Mouse (Mus musculus) kidney, adult 11 months (tissue): ENCODE measurements at regions not wholly inside any gene's neighbourhood (a gene's known extent, or its start where the extent isn't known, plus 50 kb on each side); places are given as distances from the start of the nearest gene placed in this dataset.
"Not testable (repeated sequence)": the region's sequence is repeated elsewhere in the genome, so short reads cannot be mapped to it uniquely, and the experiment has no call there.

Experiments
- DNase-seq: peaks from one replicate; pipeline ENCODE4 v3.0.0; 2022

DNA sequence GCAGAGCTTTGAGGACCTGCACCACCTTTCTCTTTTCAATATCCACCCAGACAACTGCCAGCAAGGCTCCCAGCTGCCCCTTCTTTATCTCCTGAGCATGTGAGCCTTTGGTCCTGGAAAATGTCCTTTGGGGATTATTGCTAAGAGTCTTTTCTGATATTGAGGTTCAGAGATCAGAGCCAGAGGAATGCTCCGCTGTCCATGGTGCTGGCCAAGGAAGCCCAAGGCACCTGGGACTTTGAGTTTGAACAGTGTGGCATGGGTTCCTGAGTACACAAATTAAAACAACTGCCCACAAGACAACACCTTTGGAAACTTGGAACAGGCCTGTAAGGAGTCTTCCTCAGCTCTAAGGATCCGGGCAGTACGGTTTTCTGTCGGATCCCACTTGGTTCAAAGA, 52.6 kb upstream of the Slc28a3 start:
- DNase-seq: no peak

- no peak for DNase-seq
Measured at GRCm38 (mm10) chr13:58668664-58669063, 58.0 kb upstream of the Slc28a3 start.

DNA sequence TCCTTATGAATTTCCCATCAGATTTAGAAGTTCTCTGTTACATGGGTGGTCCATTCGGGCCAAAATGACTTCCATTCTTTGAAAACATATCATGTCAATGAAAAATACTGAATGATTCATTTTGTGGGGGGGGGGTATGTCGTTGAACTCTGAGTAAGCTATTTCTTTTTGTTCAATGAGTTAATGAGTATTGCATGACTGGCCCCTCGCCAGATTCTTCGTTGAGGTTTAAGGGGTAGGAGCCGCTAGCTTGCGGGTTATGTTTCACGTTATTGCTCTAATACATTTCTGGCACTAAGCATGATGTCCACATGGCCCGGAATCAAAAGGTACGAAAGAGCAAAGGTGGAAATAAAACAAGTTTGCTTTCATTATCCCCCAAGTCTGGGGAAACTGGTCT, 59.5 kb upstream of the Slc28a3 start:
- peak; percentile 4 for DNase-seq

DNA sequence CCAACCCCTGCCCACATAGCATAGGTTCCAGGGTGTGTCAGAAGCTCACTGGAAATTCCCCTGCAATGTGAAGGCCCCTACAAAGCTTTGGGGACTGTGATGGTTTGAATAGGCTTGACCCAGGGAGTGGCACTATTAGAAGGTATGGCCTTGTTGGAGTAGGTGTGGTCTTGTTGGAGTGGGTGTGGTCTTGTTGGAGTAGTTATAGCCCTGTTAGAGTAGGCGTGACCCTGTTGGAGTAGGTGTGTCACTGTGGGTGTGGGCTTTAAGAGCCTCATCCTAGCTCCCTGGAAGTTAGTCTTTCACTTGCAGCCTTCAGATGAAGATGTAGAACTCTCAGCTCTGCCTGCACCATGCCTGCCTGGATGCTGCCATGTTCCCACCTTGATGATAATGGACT, 64.9 kb upstream of the Slc28a3 start:
- not testable (repeated sequence) for DNase-seq

DNA sequence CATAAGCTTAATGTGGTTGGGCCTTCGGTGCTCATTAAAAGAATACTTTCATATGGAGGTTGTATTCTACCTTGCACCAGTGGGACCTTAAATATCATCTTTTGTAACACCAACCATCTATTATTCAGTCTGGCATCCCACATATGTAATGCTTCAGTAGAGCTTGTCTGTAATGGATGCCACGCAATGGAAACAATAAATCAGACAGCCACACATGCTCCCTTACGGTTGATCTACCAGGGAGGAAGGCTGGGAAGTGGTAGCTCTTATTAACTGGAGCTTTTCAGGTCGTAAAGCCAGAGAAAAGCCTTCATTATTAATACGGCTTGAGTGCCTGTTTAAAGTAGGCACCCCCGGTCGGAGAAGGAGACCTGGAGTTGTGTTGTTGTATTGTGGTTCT, 66.8 kb upstream of the Slc28a3 start:
- no peak for DNase-seq

GRCm38 (mm10) chr13:58679663-58680062, 69.0 kb upstream of the Slc28a3 start:
- no peak for DNase-seq

GRCm38 (mm10) chr13:58686822-58687221, 76.1 kb upstream of the Slc28a3 start:
- DNase-seq: no peak

DNA sequence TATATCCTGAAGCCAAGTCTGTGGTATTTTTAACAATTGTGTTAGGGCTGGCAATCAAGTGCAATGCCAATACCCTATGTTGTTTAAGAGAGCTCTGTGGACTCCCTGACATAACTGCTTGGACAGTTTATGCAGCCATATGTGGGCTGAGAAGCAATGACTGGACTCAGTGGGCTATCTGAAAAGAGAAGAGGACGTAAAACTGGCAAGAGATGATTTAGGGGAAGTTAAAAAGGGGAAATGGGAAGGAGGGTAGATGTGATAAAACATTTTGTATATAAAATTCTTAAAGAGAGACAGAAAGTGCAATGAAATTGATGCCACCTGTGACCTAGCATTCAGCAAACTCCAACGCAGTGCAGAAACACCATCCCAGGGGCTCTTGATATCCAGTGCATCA, 76.9 kb upstream of the Slc28a3 start:
- no peak for DNase-seq

- DNase-seq: no peak
Measured at GRCm38 (mm10) chr13:58688249-58688648, 77.6 kb upstream of the Slc28a3 start.

GRCm38 (mm10) chr13:58694703-58695102, 84.0 kb upstream of the Slc28a3 start:
- no peak for DNase-seq

GRCm38 (mm10) chr13:58695964-58696363, 85.3 kb upstream of the Slc28a3 start:
- DNase-seq: no peak

GRCm38 (mm10) chr13:58700021-58700420, 89.3 kb upstream of the Slc28a3 start:
- no peak for DNase-seq

DNA sequence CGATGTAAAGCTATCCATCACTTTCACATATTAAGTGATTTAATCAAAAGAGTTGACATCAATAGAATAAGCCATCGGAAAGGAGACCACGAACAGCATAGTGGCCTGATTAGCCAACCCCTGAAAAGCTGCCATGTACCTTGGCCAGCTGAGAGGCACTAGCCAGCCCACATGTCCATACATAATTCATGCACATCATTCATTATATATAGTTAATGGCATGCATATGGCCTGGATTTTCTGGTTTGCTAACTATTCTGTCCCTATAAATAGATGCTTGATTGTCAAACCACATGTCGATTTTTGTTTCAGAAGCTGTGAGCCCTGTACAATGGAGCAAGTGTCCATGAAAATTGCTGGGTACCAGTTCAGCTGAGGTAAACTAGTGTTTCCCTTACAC, 93.5 kb upstream of the Slc28a3 start:
- no peak for DNase-seq

DNA sequence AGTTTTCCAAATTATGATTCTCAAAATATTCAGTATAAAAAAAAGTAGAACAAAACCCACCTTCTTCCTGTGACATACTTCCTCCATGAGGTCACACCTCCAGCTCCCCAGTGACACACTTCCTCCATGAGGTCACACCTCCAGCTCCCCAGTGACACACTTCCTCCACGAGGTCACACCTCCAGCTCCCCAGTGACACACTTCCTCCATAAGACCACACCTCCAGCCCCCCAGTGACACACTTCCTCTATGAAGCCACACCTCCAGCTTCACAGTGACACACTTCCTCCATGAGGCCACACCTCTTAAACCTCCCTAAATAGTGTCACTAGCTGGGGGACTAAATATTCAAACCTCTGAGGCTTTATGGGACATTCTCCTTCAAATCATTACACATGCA, 89.8 kb upstream of the Ntrk2 start:
- DNase-seq: no peak

DNA sequence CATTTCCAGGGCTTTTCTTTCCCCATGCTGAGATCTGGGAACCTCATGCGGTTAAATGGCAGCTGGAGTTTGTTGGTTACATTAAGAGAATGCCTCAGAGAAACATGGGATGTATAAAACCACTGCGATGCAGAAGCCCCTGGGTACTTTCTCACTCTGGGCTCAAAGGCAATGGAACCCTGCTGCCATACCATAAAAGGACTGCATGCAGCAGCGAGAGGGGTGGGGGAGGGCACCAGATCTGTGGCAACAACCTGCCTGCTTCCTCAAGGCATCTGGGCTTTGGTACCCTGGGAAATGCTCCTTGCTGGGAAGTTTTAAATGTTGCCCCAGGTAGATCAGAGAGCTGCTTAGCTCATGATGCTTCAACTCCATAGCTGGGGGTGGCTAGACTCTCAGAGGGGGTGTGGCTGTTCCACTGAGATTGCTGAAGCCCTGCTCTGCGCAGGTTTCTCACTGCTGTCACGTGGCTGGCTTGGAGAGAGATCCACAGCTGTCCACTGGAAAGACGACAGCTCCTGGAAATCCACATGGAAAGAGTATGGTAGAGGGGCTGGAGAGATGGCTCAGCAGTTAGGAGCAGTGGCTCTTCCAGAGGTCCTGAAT, 75.8 kb upstream of the Ntrk2 start:
- no peak for DNase-seq

GRCm38 (mm10) chr13:58732776-58733175, 73.6 kb upstream of the Ntrk2 start:
- no peak for DNase-seq

DNA sequence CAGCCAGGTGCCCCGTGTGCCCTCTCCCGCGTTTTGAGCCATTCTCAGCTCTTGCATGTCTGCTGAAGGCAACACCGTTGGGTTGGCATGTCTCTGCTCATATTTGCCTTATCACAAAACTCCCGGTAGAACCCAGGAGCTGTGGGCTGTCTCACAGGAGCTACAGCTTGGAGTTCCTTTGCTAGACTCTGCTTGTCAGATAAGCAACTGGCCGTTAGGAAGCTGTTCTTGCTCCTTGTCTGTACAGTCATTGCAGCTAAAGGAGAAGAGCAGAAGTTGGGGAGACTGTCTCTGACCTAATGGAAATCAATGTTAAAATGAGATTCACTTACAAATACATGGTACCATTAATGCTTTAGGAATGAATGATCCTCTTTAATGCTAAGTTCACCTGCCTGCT, 72.8 kb upstream of the Ntrk2 start:
- DNase-seq: no peak

GRCm38 (mm10) chr13:58735577-58735976, 70.8 kb upstream of the Ntrk2 start:
- peak; percentile 59 for DNase-seq

GRCm38 (mm10) chr13:58740731-58741130, 65.6 kb upstream of the Ntrk2 start:
- DNase-seq: no peak

GRCm38 (mm10) chr13:58746056-58746455, 60.3 kb upstream of the Ntrk2 start:
- no peak for DNase-seq

- no peak for DNase-seq
Measured at GRCm38 (mm10) chr13:58747685-58748084, 58.7 kb upstream of the Ntrk2 start.

- DNase-seq: peak; percentile 41
Measured at GRCm38 (mm10) chr13:58756125-58756524, 50.2 kb upstream of the Ntrk2 start.
